Comparison of ENCODE assay signal across 1 mouse cellular context in genomic region chr11:113676847-113677246, GRCm38 (mm10).
TF ChIP-seq lines count a peak whose summit lies in the region.

No protein-coding gene starts in this region.

TF ChIP-seq in CH12.LX, 34 proteins besides CTCF, POLR2A, EP300 and RAD21 (continued from another document):
- TF ChIP-seq ZNF384 (IDR thresholded peaks at IDR 0.05; ENCODE audit: low read depth, low read length): no peak
- TF ChIP-seq POLR2AphosphoS2 (IDR thresholded peaks at IDR 0.05; ENCODE audit: low read depth, low read length): no peak
- no peak for TF ChIP-seq UBTF (IDR thresholded peaks at IDR 0.05; ENCODE audit: low read depth, low read length)
- TF ChIP-seq KAT2A (IDR thresholded peaks at IDR 0.05; ENCODE audit: insufficient replicate concordance, low read length): no peak
- peak; percentile 75 for TF ChIP-seq SIN3A (IDR thresholded peaks at IDR 0.05; ENCODE audit: low read length)
- no peak for TF ChIP-seq TBP (conservative IDR thresholded peaks at IDR 0.05; ENCODE audit: low read depth, low read length)
- TF ChIP-seq MAFK (IDR thresholded peaks at IDR 0.05; ENCODE audit: insufficient replicate concordance, low read length): no peak
- TF ChIP-seq IRF4 (IDR thresholded peaks at IDR 0.05; ENCODE audit: low read depth, low read length): peak; percentile 91
- TF ChIP-seq JUN (IDR thresholded peaks at IDR 0.05; ENCODE audit: insufficient read depth, low read depth, low read length): peak; percentile 44
- TF ChIP-seq MEF2A (IDR thresholded peaks at IDR 0.05; ENCODE audit: borderline replicate concordance, low read depth, low read length): peak; percentile 45; the same call in 1 of the 2 replicates
- TF ChIP-seq MXI1 (IDR thresholded peaks at IDR 0.05; ENCODE audit: low read depth, low read length): 0 out of 2 replicates have a peak, but pooled peaks have one; percentile 41
- TF ChIP-seq SMC3 (IDR thresholded peaks at IDR 0.05; ENCODE audit: low read depth, low read length): no peak
- TF ChIP-seq ZC3H11A (IDR thresholded peaks at IDR 0.05; ENCODE audit: low read depth, low read length): no peak
- TF ChIP-seq ELF1 (IDR thresholded peaks at IDR 0.05; ENCODE audit: low read depth, low read length): no peak
- no peak for TF ChIP-seq E2F4 (IDR thresholded peaks at IDR 0.05; ENCODE audit: insufficient replicate concordance, low read depth, low read length)
- TF ChIP-seq CHD1 (IDR thresholded peaks at IDR 0.05; ENCODE audit: low read depth, low read length): peak; percentile 51; the same call in 1 of the 2 replicates
- TF ChIP-seq BHLHE40 (IDR thresholded peaks at IDR 0.05; ENCODE audit: low read depth, low read length): peak; percentile 49
